Mouse (Mus musculus) hindbrain, embryonic 15.5 days (tissue): ENCODE measurements at regions not wholly inside any gene's neighbourhood (a gene's known extent, or its start where the extent isn't known, plus 50 kb on each side); places are given as distances from the start of the nearest gene placed in this dataset.

Experiments
- ATAC-seq: fragments of 200-750 bp; cut with Nextera tagmentation; 2 replicates; pipeline ENCODE4 v1.8.0; 2017; ENCODE audit warnings: low read depth, moderate number of reproducible peaks, moderate TSS enrichment; ENCODE audit not compliant: low FRiP score
- H3K27ac ChIP-seq: fragments of 300-500 bp; sonication (generic); replicated peaks from 2 replicates; pipeline ENCODE4 v1.5.1; 2015; ENCODE audit warnings: mild to moderate bottlenecking, inconsistent platforms
- H3K27me3 ChIP-seq: fragments of 300-500 bp; sonication (generic); 2 replicates; pipeline ENCODE4 v1.6.1; 2015; ENCODE audit warnings: control low read depth, inconsistent platforms
- H3K36me3 ChIP-seq: fragments of 300-500 bp; sonication (generic); 2 replicates; pipeline ENCODE4 v1.6.1; 2015; ENCODE audit warnings: control low read depth, inconsistent platforms
- H3K4me1 ChIP-seq: fragments of 300-500 bp; sonication (generic); replicated peaks from 2 replicates; pipeline ENCODE4 v1.6.1; 2015; ENCODE audit warnings: control low read depth, inconsistent platforms
- H3K4me2 ChIP-seq: fragments of 300-500 bp; sonication (generic); 2 replicates; pipeline ENCODE4 v1.6.1; 2015; ENCODE audit warnings: moderate library complexity, mild to moderate bottlenecking, inconsistent platforms
- H3K4me3 ChIP-seq: fragments of 300-500 bp; sonication (generic); 2 replicates; pipeline ENCODE4 v1.5.1; 2015; ENCODE audit warnings: mild to moderate bottlenecking, inconsistent platforms
- H3K9ac ChIP-seq: fragments of 300-500 bp; sonication (generic); 2 replicates; pipeline ENCODE4 v1.6.1; 2015; ENCODE audit warnings: inconsistent platforms
- H3K9me3 ChIP-seq: fragments of 300-500 bp; sonication (generic); 2 replicates; pipeline ENCODE4 v1.6.1; 2016; ENCODE audit warnings: control low read depth, inconsistent platforms
- WGBS: fragments of 180-500 bp; shearing (Covaris S2); methylation state at CpG from one replicate; pipeline ENCODE4 v1.1.7; 2015; 5-methylcytosine and 5-hydroxymethylcytosine counted together

GRCm38 (mm10) chr10:42131798-42132197 lies 113.6 kb upstream of the Armc2 start:
- Histone ChIP-seq H3K36me3 (no peaks in the 10 kb centered on the region), H3K4me1 (no peaks in the 10 kb centered on the region), H3K27ac (no peak overlapping the region), H3K9me3 (no peaks in the 10 kb centered on the region), H3K4me2 (no peak overlapping the region), H3K27me3 (no peaks in the 10 kb centered on the region), H3K9ac (no peak overlapping the region), H3K4me3 (no peak overlapping the region)
- no peak for ATAC-seq
- 91% methylated on average over 6 of the region's 6 CpGs for WGBS

- Histone ChIP-seq H3K4me2 (no peak overlapping the region), H3K4me3 (no peak overlapping the region), H3K36me3 (no peaks in the 10 kb centered on the region), H3K27ac (no peak overlapping the region), H3K9me3 (no peaks in the 10 kb centered on the region), H3K27me3 (no peaks in the 10 kb centered on the region), H3K9ac (no peak overlapping the region), H3K4me1 (no peaks in the 10 kb centered on the region)
- WGBS = 78% methylated on average over 2 of the region's 2 CpGs
- no peak for ATAC-seq
Observed at GRCm38 (mm10) chr10:42131298-42131697, 113.1 kb upstream of the Armc2 start.

- Histone ChIP-seq H3K4me3 (no peak overlapping the region), H3K9me3 (no peaks in the 10 kb centered on the region), H3K9ac (no peak overlapping the region), H3K36me3 (no peaks in the 10 kb centered on the region), H3K4me1 (no peaks in the 10 kb centered on the region), H3K4me2 (no peak overlapping the region), H3K27me3 (no peaks in the 10 kb centered on the region), H3K27ac (no peak overlapping the region)
- no peak for ATAC-seq
- WGBS = 90% methylated on average over 14 of the region's 14 CpGs
Observed at GRCm38 (mm10) chr10:42127865-42128419, 109.7 kb upstream of the Armc2 start.

GRCm38 (mm10) chr10:42126816-42127215 lies 108.6 kb upstream of the Armc2 start:
- Histone ChIP-seq H3K27ac (no peak overlapping the region), H3K9ac (no peak overlapping the region), H3K27me3 (no peaks in the 10 kb centered on the region), H3K4me3 (no peak overlapping the region), H3K9me3 (no peaks in the 10 kb centered on the region), H3K36me3 (no peaks in the 10 kb centered on the region), H3K4me1 (no peaks in the 10 kb centered on the region), H3K4me2 (no peak overlapping the region)
- no peak for ATAC-seq
- 82% methylated on average over 1 of the region's 1 CpGs for WGBS

GRCm38 (mm10) chr10:42122768-42123635 lies 104.8 kb upstream of the Armc2 start:
- Histone ChIP-seq H3K4me1 (no peaks in the 10 kb centered on the region; the same call in 1 of the 2 replicates), H3K9me3 (no peaks in the 10 kb centered on the region), H3K27ac (no peak overlapping the region), H3K27me3 (no peaks in the 10 kb centered on the region), H3K4me2 (no peak overlapping the region), H3K4me3 (no peak overlapping the region), H3K36me3 (no peaks in the 10 kb centered on the region), H3K9ac (no peak overlapping the region)
- no peak for ATAC-seq
- 75% methylated on average over 7 of the region's 7 CpGs for WGBS

- no peak overlapping the region for H3K9ac ChIP-seq
Observed at GRCm38 (mm10) chr10:42121984-42122383, 103.7 kb upstream of the Armc2 start.

GRCm38 (mm10) chr10:42119326-42119725 lies 101.1 kb upstream of the Armc2 start:
- Histone ChIP-seq H3K27ac (no peak overlapping the region), H3K4me1 (no peaks in the 10 kb centered on the region; the same call in 1 of the 2 replicates), H3K4me3 (no peak overlapping the region), H3K27me3 (no peaks in the 10 kb centered on the region), H3K9me3 (no peaks in the 10 kb centered on the region), H3K9ac (no peak overlapping the region), H3K36me3 (no peaks in the 10 kb centered on the region), H3K4me2 (no peak overlapping the region)
- 74% methylated on average over 12 of the region's 12 CpGs for WGBS
- no peak for ATAC-seq

More at GRCm38 (mm10) chr10:42121984-42122383, 103.7 kb upstream of the Armc2 start:
- no peaks in the 10 kb centered on the region for H3K36me3 ChIP-seq
- H3K27me3 ChIP-seq = no peaks in the 10 kb centered on the region
- WGBS = 83% methylated on average over 4 of the region's 4 CpGs
- H3K4me3 ChIP-seq = no peak overlapping the region
- no peaks in the 10 kb centered on the region; the same call in 1 of the 2 replicates for H3K4me1 ChIP-seq
- H3K27ac ChIP-seq = no peak overlapping the region
- no peak overlapping the region for H3K4me2 ChIP-seq
- no peaks in the 10 kb centered on the region for H3K9me3 ChIP-seq
- ATAC-seq = no peak

- Histone ChIP-seq H3K27me3 (no peaks in the 10 kb centered on the region), H3K9me3 (no peaks in the 10 kb centered on the region), H3K4me3 (no peak overlapping the region), H3K27ac (no peak overlapping the region), H3K36me3 (no peaks in the 10 kb centered on the region), H3K9ac (no peak overlapping the region), H3K4me1 (no peaks in the 10 kb centered on the region; the same call in 1 of the 2 replicates), H3K4me2 (no peak overlapping the region)
- 76% methylated on average over 13 of the region's 13 CpGs for WGBS
- peak; percentile 38; the same call in 1 of the 2 replicates for ATAC-seq
Observed at GRCm38 (mm10) chr10:42118361-42119188, 100.3 kb upstream of the Armc2 start.

- Histone ChIP-seq H3K27me3 (no peaks in the 10 kb centered on the region), H3K27ac (no peak overlapping the region), H3K9ac (no peak overlapping the region), H3K4me3 (no peak overlapping the region), H3K4me2 (no peak overlapping the region), H3K4me1 (no peaks in the 10 kb centered on the region; the same call in 1 of the 2 replicates), H3K9me3 (no peaks in the 10 kb centered on the region; the same call in 1 of the 2 replicates), H3K36me3 (no peaks in the 10 kb centered on the region)
- ATAC-seq = no peak
- WGBS = 95% methylated on average over 5 of the region's 5 CpGs
Observed at GRCm38 (mm10) chr10:42117523-42117922, 99.3 kb upstream of the Armc2 start.

- H3K4me2 ChIP-seq = no peak overlapping the region
- H3K9ac ChIP-seq = no peak overlapping the region
- H3K27ac ChIP-seq = no peak overlapping the region
- no peaks in the 10 kb centered on the region; the same call in 1 of the 2 replicates for H3K4me1 ChIP-seq
- H3K27me3 ChIP-seq = no peaks in the 10 kb centered on the region
- H3K4me3 ChIP-seq = no peak overlapping the region
- H3K9me3 ChIP-seq = no peaks in the 10 kb centered on the region; the same call in 1 of the 2 replicates
- WGBS = 93% methylated on average over 4 of the region's 4 CpGs
- H3K36me3 ChIP-seq = no peaks in the 10 kb centered on the region
- no peak for ATAC-seq
Observed at GRCm38 (mm10) chr10:42115920-42116298, 97.7 kb upstream of the Armc2 start.

GRCm38 (mm10) chr10:42115224-42115919 lies 97.1 kb upstream of the Armc2 start:
- H3K27ac ChIP-seq = no peak overlapping the region
- no peak overlapping the region for H3K9ac ChIP-seq
- no peaks in the 10 kb centered on the region; the same call in 1 of the 2 replicates for H3K4me1 ChIP-seq
- H3K4me3 ChIP-seq = no peak overlapping the region
- WGBS = 81% methylated on average over 4 of the region's 4 CpGs
- no peak for ATAC-seq
- H3K4me2 ChIP-seq = no peak overlapping the region
- H3K9me3 ChIP-seq = no peaks in the 10 kb centered on the region; the same call in 1 of the 2 replicates
- no peaks in the 10 kb centered on the region for H3K27me3 ChIP-seq
- H3K36me3 ChIP-seq = no peaks in the 10 kb centered on the region
